Mouse (Mus musculus) CH12.LX (cell line): ENCODE data around the gene Asic4. TPM values are rescaled to one million over a fixed set of nuclear protein-coding genes. Genes with fewer than 3 reads are reported as not detected.

Experiments
- DNase-seq: peaks from one replicate; pipeline ENCODE4 v3.0.0-alpha.2; 2013; ENCODE audit errors: extremely low read depth
- H3K27ac ChIP-seq: 2 replicates; pipeline ENCODE4 v1.5.1; 2012; ENCODE audit warnings: low read depth, mild to moderate bottlenecking, control low read depth, moderate library complexity; ENCODE audit not compliant: insufficient read depth
- H3K27me3 ChIP-seq: replicated peaks from 2 replicates; pipeline ENCODE3; 2012; ENCODE audit warnings: inconsistent platforms
- H3K36me3 ChIP-seq, 2 experiments: replicated peaks in 1 of 2; 2 replicates each; pipeline versions ENCODE3 to v1.6.1; 2012; ENCODE audit warnings: inconsistent platforms in 1 of 2, low read length in 1 of 2, mild to moderate bottlenecking in 1 of 2, mixed read lengths in 1 of 2, moderate library complexity in 1 of 2; ENCODE audit not compliant: control insufficient read depth in 1 of 2, insufficient read depth in 1 of 2
- H3K4me1 ChIP-seq, 2 experiments: 2 replicates each; pipeline ENCODE4 v1.6.1; 2012; ENCODE audit warnings: inconsistent platforms in 1 of 2, moderate library complexity in 1 of 2; ENCODE audit not compliant: insufficient read depth in 2 of 2, control insufficient read depth in 1 of 2
- H3K4me2 ChIP-seq: 2 replicates; pipeline ENCODE4 v1.6.1; 2012; ENCODE audit warnings: low read depth, mild to moderate bottlenecking, control low read depth; ENCODE audit not compliant: poor library complexity, insufficient read depth, severe bottlenecking
- H3K4me3 ChIP-seq, 3 experiments: fragments of 150-350 bp in 1 of 3; sonication (generic) in 1 of 3; replicated peaks in 1 of 3; 2 replicates each; pipeline versions ENCODE3 to v1.5.1; 2011 to 2012; ENCODE audit warnings: low read depth in 2 of 3, low read length in 2 of 3, mild to moderate bottlenecking in 2 of 3, moderate library complexity in 2 of 3, control low read depth in 1 of 3, improper control_type of control experiment in 1 of 3, inconsistent platforms in 1 of 3, mixed read lengths in 1 of 3; ENCODE audit not compliant: poor library complexity in 1 of 3
- H3K79me2 ChIP-seq: replicated peaks from 2 replicates; pipeline ENCODE4 v1.6.1; 2012; ENCODE audit warnings: mild to moderate bottlenecking, moderate library complexity; ENCODE audit not compliant: control insufficient read depth, poor library complexity, insufficient read depth, severe bottlenecking; ENCODE audit errors: extremely low read depth
- H3K9ac ChIP-seq: 2 replicates; pipeline ENCODE4 v1.6.1; 2012; ENCODE audit warnings: low read depth, mild to moderate bottlenecking, control low read depth, moderate library complexity; ENCODE audit not compliant: insufficient read depth
- H3K9me3 ChIP-seq: replicated peaks from 2 replicates; pipeline ENCODE3; 2012; ENCODE audit warnings: low read length, inconsistent platforms, mixed read lengths
- CHD1 ChIP-seq: IDR thresholded peaks from 2 replicates; pipeline ENCODE4 v1.6.1; 2012; ENCODE audit warnings: low read depth, low read length, improper control_type of control experiment, inconsistent platforms
- CTCF ChIP-seq, 2 experiments: IDR thresholded peaks in 1 of 2; conservative IDR thresholded peaks in 1 of 2; 2 replicates each; pipeline ENCODE4 v1.5.1; 2011 to 2012; ENCODE audit warnings: low read depth in 2 of 2, low read length in 2 of 2, improper control_type of control experiment in 1 of 2, inconsistent platforms in 1 of 2, mild to moderate bottlenecking in 1 of 2, moderate library complexity in 1 of 2
- E2F4 ChIP-seq: IDR thresholded peaks from 2 replicates; pipeline ENCODE4 v1.6.1; 2011; ENCODE audit warnings: low read depth, low read length, improper control_type of control experiment; ENCODE audit not compliant: insufficient replicate concordance
- ETS1 ChIP-seq: conservative IDR thresholded peaks from 2 replicates; pipeline ENCODE4 v1.6.1; 2012; ENCODE audit warnings: low read depth, mild to moderate bottlenecking, inconsistent platforms, low read length, improper control_type of control experiment, moderate library complexity
- HCFC1 ChIP-seq: IDR thresholded peaks from 2 replicates; pipeline ENCODE4 v1.6.1; 2012; ENCODE audit warnings: low read depth, mild to moderate bottlenecking, inconsistent platforms, low read length, improper control_type of control experiment
- IRF4 ChIP-seq: IDR thresholded peaks from 2 replicates; pipeline ENCODE4 v1.6.1; 2014; ENCODE audit warnings: low read depth, mild to moderate bottlenecking, inconsistent platforms, low read length, improper control_type of control experiment
- JUN ChIP-seq: IDR thresholded peaks from 2 replicates; pipeline ENCODE4 v1.6.1; 2011; ENCODE audit warnings: low read depth, mild to moderate bottlenecking, low read length, improper control_type of control experiment, moderate library complexity; ENCODE audit not compliant: insufficient read depth
- MAX ChIP-seq: IDR thresholded peaks from 2 replicates; pipeline ENCODE4 v1.6.1; 2011; ENCODE audit warnings: low read length, improper control_type of control experiment
- MYC ChIP-seq: IDR thresholded peaks from 2 replicates; pipeline ENCODE4 v1.6.1; 2011; ENCODE audit warnings: low read depth, mild to moderate bottlenecking, improper control_type of control experiment, low read length
- NELFE ChIP-seq: IDR thresholded peaks from 2 replicates; pipeline ENCODE4 v1.6.1; 2011; ENCODE audit warnings: low read depth, low read length, improper control_type of control experiment
- NRF1 ChIP-seq: IDR thresholded peaks from 2 replicates; pipeline ENCODE4 v1.6.1; 2014; ENCODE audit warnings: low read depth, mild to moderate bottlenecking, inconsistent platforms, low read length, improper control_type of control experiment, moderate library complexity
- POLR2A ChIP-seq: IDR thresholded peaks from 2 replicates; pipeline ENCODE4 v1.6.1; 2011; ENCODE audit warnings: low read depth, mild to moderate bottlenecking, improper control_type of control experiment, low read length
- RCOR1 ChIP-seq: conservative IDR thresholded peaks from 2 replicates; pipeline ENCODE4 v1.6.1; 2012; ENCODE audit warnings: low read depth, mild to moderate bottlenecking, inconsistent platforms, low read length, improper control_type of control experiment
- SIN3A ChIP-seq: IDR thresholded peaks from 2 replicates; pipeline ENCODE4 v1.6.1; 2012; ENCODE audit warnings: low read length, improper control_type of control experiment, inconsistent platforms
- SMC3 ChIP-seq: IDR thresholded peaks from 2 replicates; pipeline ENCODE4 v1.6.1; 2011; ENCODE audit warnings: low read depth, low read length, improper control_type of control experiment
- USF2 ChIP-seq: conservative IDR thresholded peaks from 2 replicates; pipeline ENCODE4 v1.6.1; 2011; ENCODE audit warnings: low read depth, low read length, improper control_type of control experiment
- ZC3H11A ChIP-seq: IDR thresholded peaks from 2 replicates; pipeline ENCODE4 v1.6.1; 2012; ENCODE audit warnings: low read depth, mild to moderate bottlenecking, inconsistent platforms, low read length, improper control_type of control experiment
- ZKSCAN1 ChIP-seq: IDR thresholded peaks from 2 replicates; pipeline ENCODE4 v1.6.1; 2012; ENCODE audit warnings: low read depth, inconsistent platforms, low read length, improper control_type of control experiment, borderline replicate concordance
- ZNF384 ChIP-seq: IDR thresholded peaks from 2 replicates; pipeline ENCODE4 v1.6.1; 2012; ENCODE audit warnings: low read depth, low read length, improper control_type of control experiment, inconsistent platforms
- dilution Hi-C: fragments of 300-500 bp; cut with MboI; formaldehyde crosslinking; loops from 2 replicates; pipeline ENCODE4 v1.14.3; 2020; ENCODE audit warnings: low sequenced_read_pairs; ENCODE audit not compliant: extremely low pct_unique_long_range_greater_than_20kb, extremely low pct_ligation_motif_present
- in situ Hi-C: fragments of 300-500 bp; cut with MboI; formaldehyde crosslinking; loops from 3 replicates; pipeline ENCODE4 v1.14.3; 2019; ENCODE audit warnings: low sequenced_read_pairs, low pct_ligation_motif_present, low pct_unique_long_range_greater_than_20kb, mixed read lengths
- polyA plus RNA-seq: library from polyadenylated mRNA; unstranded; fragments of >175 nt; gene quantifications from 2 replicates; pipeline ENCODE4 v1.2.1, GENCODE M21; 2012; ENCODE audit warnings: low read depth; ENCODE audit not compliant: insufficient read length
- total RNA-seq, 2 experiments: library from RNA; depleted of rRNA; stranded (reverse); fragments of 300-350 nt in 1 of 2; fragments of >200 nt in 1 of 2; gene quantifications; 2 replicates each; pipeline ENCODE4 v1.2.3; 2012 to 2014

The Asic4 gene
- total and polyA plus RNA-seq, 3 experiments, result not detected

DNA sequence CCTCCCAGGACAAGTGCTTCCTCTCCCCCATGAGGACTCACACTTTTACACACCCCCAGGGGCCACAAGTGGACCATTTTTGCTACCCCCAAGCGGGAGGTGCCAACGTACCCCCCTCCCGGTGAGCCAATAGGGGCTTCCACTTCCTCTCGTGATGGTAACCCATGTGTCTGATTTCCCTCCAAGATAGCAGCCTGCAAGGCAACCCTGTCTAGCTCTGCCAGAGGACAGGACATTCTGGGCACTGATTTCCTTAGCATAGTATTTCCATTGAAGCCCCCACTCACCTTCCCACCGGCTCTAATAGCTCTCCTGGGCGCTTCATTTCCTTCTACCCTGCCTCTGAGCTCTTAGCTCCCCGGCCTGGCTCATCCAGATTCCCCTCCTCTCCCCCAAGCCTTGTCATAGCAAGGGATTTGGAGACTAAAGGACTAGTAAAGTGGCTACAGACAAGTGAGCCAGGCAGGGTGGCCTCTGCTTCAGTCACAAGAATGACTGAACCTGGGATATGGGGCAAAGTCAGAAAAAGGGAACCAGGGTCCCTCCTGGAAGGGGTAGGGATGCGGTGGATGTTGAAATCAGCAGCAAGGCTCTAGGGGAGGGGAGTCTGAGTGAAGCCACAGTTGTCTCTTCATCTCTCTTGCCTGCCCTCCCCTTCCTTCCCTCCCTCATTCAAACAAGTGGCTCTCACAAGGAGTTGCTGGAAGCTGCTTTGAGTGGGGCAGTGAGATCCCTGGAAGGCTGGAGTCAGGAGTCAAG lies 680 bp upstream of the Asic4 start:
- H3K4me2 ChIP-seq, result no peak overlapping the region
- H3K27me3 ChIP-seq, result peaks cover 81% of the 10 kb centered on the region
- DNase-seq, result no peak
- dilution Hi-C loops (no loop called here), in situ Hi-C loops (loop anchor here (25.0 kb wide), 1 partner anchor 512 kb away; the partner anchor contains the start of gene Cfap65)
- H3K9me3 ChIP-seq, result no peaks in the 10 kb centered on the region
- H3K9ac ChIP-seq, result no peak overlapping the region
- H3K4me1 ChIP-seq, result peaks cover 18 to 32% of the 10 kb centered on the region in 2 experiments
- no peaks in the 10 kb centered on the region for H3K79me2 ChIP-seq
- no peaks in the 10 kb centered on the region for H3K36me3 ChIP-seq
- no peak overlapping the region for H3K4me3 ChIP-seq
- no peak overlapping the region for H3K27ac ChIP-seq
- TF ChIP-seq SMC3 (no peak), POLR2A (no peak), SIN3A (no peak), NRF1 (no peak), IRF4 (no peak), ZC3H11A (no peak), ETS1 (no peak), RCOR1 (no peak), JUN (no peak), ZKSCAN1 (no peak), CTCF (conservative IDR thresholded peaks at IDR 0.05 in 1 of 2, IDR thresholded peaks at IDR 0.05 in 1 of 2; ENCODE audit: low read depth in 2 of 2, low read length in 2 of 2) (no peak)

DNA sequence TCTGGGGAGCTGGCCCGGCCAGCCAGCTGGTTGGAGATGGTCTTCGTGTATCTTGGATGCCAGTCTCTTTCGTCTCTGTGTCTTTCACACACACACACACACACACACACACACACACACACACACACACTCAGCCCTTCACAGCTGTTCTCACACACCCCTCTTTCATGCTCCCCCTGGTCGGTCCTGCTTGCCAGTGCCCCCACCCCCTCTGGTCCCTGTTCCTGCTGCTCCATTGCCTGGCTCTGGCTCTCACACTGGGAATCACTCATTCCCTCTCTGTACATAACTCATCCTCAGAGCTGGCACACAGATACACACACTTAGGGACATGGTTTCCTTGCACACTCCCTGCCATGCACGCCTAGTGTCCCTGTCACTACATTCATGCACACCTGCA lies 1.7 kb downstream of the Asic4 start:
- no peaks in the 10 kb centered on the region for H3K9me3 ChIP-seq
- DNase-seq, result no peak
- H3K4me1 ChIP-seq, result peaks cover 11 to 23% of the 10 kb centered on the region in 2 experiments
- no peak for TF ChIP-seq HCFC1
- no peak for TF ChIP-seq USF2
- TF ChIP-seq IRF4, result no peak
- TF ChIP-seq MAX, result no peak
- TF ChIP-seq ZNF384, result no peak
- no peak for TF ChIP-seq E2F4
- no peak for TF ChIP-seq NELFE
- no peak for TF ChIP-seq MYC
- no peak for TF ChIP-seq CHD1
- H3K9ac ChIP-seq, result no peak overlapping the region
- in situ Hi-C loops (loop anchor here (25.0 kb wide), 1 partner anchor 515 kb away; the partner anchor contains the start of gene Cfap65), dilution Hi-C loops (no loop called here)
- no peaks in the 10 kb centered on the region for H3K36me3 ChIP-seq
- no peaks in the 10 kb centered on the region for H3K79me2 ChIP-seq
- H3K27ac ChIP-seq, result no peak overlapping the region
- no peak overlapping the region for H3K4me2 ChIP-seq
- peaks cover 93% of the 10 kb centered on the region for H3K27me3 ChIP-seq
- no peak overlapping the region for H3K4me3 ChIP-seq
